Mouse (Mus musculus): ENCODE data around the gene Zfp568.

Gene Zfp568

DNA sequence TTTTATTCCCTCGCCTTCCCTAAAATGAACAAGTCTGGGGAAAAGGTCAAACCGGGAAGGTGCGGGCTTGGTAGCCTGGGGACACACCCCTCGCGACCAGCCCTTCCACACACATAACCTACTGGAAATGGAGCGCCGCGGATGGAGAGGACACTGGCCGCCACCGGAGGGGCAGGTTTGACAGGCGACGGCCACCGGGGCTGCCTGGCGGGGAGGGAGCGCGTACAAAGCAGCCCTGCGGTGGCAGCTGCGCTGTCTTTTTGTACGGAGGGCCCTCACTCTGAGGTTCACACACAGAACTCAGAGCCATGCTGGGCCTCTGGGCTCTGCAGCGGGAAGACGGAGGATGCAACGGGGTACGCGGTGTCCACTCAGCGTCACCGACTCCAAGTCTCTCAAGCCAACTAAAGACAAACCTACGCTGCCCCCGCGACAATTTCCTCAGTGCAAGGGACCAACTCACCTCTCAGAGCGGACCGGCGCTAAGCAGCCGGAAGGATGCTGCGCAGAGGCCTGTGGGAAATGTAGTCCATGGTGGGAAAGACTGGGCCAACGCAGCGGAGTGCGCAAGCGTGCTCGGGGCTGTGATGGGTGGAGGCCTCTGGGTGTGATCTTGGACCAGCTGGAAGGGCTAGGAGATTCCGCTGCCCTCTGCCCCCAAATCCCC, 67.3 kb downstream of the Zfp568 start, which contains the start of gene Zfp14:
TSS of gene Zfp14 (minus strand) at position 499 of the 667 bp plus-strand sequence.
- DNase-seq (ENCODE audit: low read depth, low spot score) = peak; percentile 93

DNA sequence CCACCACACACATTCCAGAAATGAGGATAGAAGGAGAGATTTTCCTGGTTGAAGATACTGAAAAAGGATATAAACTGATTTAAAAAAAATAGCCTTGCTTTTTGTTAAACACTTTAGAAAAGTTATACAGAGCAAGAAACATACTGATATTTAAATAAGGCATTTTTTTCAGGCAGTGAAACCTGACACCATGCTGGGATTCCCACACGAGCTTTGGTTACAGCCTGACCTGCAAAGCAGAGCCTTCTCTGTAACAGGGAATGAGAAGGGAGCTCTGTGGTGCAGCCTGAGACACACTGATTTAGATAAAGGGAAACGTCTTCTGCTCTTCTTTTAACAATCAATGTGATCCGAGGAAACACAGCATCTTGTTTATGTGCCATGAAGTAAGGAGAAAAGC, 69.8 kb downstream of the Zfp568 start:
- no peak for DNase-seq (ENCODE audit: low read depth, low spot score)

DNA sequence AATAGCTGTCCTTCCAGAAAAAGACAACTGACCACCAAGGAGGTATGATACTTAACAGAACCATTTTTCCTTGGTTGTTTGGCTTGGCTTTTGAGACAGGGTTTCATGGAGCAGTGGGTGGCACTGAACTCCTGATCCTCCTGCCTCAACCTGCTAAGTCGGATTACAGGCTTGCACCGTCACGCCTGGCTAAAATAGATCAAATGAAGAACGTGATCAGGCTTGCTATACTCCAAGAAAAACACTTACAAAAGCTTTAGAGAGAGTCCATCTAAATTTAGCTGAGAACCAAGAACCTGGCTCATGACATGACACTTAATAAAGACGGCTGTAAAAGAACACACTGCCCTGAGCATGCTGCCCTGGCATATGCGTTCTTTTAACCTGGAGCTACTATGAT, 76.6 kb downstream of the Zfp568 start:
- no peak for DNase-seq (ENCODE audit: low read depth, low spot score)

DNA sequence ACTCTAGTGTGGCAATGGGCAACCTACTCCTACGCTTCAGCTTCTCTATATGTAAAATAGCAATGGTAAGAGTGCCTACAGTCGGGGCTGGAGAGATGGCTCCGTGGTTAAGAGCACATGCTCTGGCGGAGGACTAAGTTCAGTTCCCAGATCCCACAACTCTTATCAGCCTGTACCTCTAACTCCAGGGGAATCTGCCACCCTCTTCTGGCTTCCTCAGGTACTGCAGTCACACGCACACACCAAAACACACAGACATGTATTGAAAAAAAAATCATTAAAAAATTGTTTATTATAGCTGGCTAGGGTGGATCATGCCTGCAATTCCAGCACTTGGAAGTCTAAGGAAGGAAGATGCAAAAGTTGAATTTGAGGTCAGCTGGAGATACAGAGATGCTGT, 78.7 kb downstream of the Zfp568 start:
- DNase-seq (ENCODE audit: low read depth, low spot score) = peak; percentile 35

DNA sequence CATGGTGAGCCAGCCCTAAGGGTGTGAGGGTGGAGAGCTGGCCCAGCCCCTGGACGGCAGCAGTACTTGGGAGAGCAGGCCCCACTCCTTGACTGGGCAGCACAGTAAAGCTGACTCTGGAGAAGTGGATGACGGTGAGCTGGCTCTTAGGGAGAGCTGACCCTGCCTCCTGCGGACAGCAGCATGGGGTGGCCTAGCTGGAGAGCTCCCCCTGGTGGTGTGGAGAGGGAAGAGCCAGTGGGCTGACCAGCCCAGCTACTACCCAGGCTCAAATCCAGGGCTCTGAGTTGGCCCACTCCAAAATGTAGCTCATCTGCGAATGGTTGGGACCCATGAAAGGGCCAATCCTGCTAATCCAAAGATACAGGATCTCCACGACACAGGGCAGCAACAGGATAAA, 80.9 kb downstream of the Zfp568 start:
- no peak for DNase-seq (ENCODE audit: low read depth, low spot score)

DNA sequence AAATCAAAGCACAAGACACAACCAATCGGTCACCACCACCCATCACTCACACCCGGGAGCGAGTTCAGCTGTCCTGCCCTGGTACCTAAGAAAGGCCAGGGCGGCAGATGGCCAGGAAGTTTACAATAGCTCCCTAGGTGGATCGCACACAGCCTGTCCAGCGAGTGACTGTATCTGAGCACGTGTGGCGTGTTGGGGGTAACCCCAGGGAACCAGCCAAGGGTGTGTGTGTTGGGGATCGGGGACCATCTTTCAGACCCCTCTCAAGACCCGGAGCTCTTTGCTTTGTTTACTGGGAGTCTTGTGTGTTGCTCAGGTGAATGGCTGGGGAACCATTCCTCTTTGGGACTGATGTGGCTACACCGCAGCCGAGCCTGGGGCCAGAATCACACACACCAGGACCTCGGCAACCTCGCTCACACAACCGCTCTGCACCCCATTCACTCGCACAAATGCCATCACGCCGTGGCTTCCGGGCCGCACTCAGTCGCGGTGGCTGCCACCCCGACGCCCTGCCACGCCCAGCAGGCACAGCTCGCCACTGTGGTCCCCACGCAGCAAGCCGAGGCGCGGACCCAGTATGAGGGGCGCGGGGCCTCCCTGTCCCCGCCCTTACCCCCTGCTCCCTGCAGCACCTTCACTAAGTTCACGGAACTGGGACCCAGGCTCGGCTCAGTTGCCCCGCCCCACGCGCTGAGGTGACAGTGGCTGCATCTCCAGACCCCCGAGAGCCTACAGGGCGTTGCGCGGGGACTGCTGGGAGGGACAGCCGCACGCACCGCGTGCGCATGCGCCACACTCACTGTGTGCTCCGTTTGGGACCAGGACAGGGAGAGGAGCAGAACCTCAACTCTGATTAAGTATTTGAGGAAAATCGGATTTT, 88.6 kb downstream of the Zfp568 start, which contains the start of gene Zfp82:
TSS of gene Zfp82 (minus strand) at position 755 of the 883 bp plus-strand sequence.
- peak; percentile 95 for DNase-seq (ENCODE audit: low read depth, low spot score)

Data from A20 (cell line).